9 mouse cellular contexts compared by ENCODE assay signal in genomic region chr11:97687061-97687460, GRCm38 (mm10). TPM values are rescaled to one million over a fixed set of nuclear protein-coding genes. Genes with fewer than 3 reads are reported as not detected.
A peak's percentile ranks its signal among the peaks of the same experiment; 100 is the strongest.
DNase-seq lines count a peak whose midpoint lies in the region; ATAC-seq and TF ChIP-seq lines count a peak whose summit lies in the region.
"Had no signal": no experiment of that assay in that cellular context is flagged by ENCODE, and none has a peak within 500 bp of the region (broad histone marks: within the 10 kb centered on the region; RNA-seq: fewer than 3 reads in every experiment).

No protein-coding gene starts in this region.

- 82% methylated on average over 3 of the region's 3 CpGs for WGBS in heart, adult 2 months
- WGBS in lung, embryonic 16.5 days, result 82% methylated on average over 3 of the region's 3 CpGs
- WGBS in stomach, postnatal 0 days, result 69% methylated on average over 3 of the region's 3 CpGs
- WGBS in midbrain, embryonic 15.5 days, result 89% methylated on average over 3 of the region's 3 CpGs

- no peaks in the 10 kb centered on the region for H3K36me3 ChIP-seq in heart, adult 2 months (ENCODE audit: control insufficient read depth, insufficient read depth, low read length)
- peaks cover 25% of the 10 kb centered on the region for H3K36me3 ChIP-seq in lung, embryonic 16.5 days (ENCODE audit: control insufficient read depth, insufficient read depth, low read length)
- H3K36me3 ChIP-seq in stomach, postnatal 0 days (ENCODE audit: control insufficient read depth, insufficient read depth, low read length), result peaks cover 26% of the 10 kb centered on the region
- peaks cover 24% of the 10 kb centered on the region for H3K36me3 ChIP-seq in midbrain, embryonic 15.5 days (replicated peaks)

- no peak for TF ChIP-seq CTCF in heart, adult 2 months (IDR thresholded peaks at IDR 0.05)
- TF ChIP-seq CTCF in stomach, postnatal 0 days (IDR thresholded peaks at IDR 0.05; ENCODE audit: low read depth), result no peak

- H3K4me2 ChIP-seq in lung, embryonic 16.5 days (ENCODE audit: low read depth, low read length), result no peak overlapping the region
- peak overlapping the region; percentile 58; the same call in 1 of the 2 replicates for H3K4me2 ChIP-seq in stomach, postnatal 0 days (replicated peaks; ENCODE audit: low read depth)
- no peak overlapping the region for H3K4me2 ChIP-seq in midbrain, embryonic 15.5 days

- H3K4me1 ChIP-seq in heart, adult 2 months (ENCODE audit: control insufficient read depth, insufficient read depth, low read length), result peaks cover 10% of the 10 kb centered on the region
- peaks cover 34% of the 10 kb centered on the region for H3K4me1 ChIP-seq in lung, embryonic 16.5 days (replicated peaks; ENCODE audit: control insufficient read depth, insufficient read depth, low read length)
- H3K4me1 ChIP-seq in stomach, postnatal 0 days (replicated peaks; ENCODE audit: control insufficient read depth, insufficient read depth), result no peaks in the 10 kb centered on the region; the same call in 1 of the 2 replicates
- H3K4me1 ChIP-seq in midbrain, embryonic 15.5 days, result peaks cover 15% of the 10 kb centered on the region

- H3K9ac ChIP-seq in heart, adult 2 months (ENCODE audit: low read depth, low read length), result no peak overlapping the region
- H3K9ac ChIP-seq in lung, embryonic 16.5 days (ENCODE audit: low read length), result peak overlapping the region; percentile 63
- peak overlapping the region; percentile 31; the same call in 1 of the 2 replicates for H3K9ac ChIP-seq in stomach, postnatal 0 days (ENCODE audit: low read length)
- no peak overlapping the region for H3K9ac ChIP-seq in midbrain, embryonic 15.5 days

- no peaks in the 10 kb centered on the region for H3K27me3 ChIP-seq in heart, adult 2 months (ENCODE audit: control insufficient read depth, insufficient read depth, low read length)
- no peaks in the 10 kb centered on the region for H3K27me3 ChIP-seq in lung, embryonic 16.5 days (ENCODE audit: control insufficient read depth, insufficient read depth, low read depth, low read length)
- no peaks in the 10 kb centered on the region for H3K27me3 ChIP-seq in stomach, postnatal 0 days (ENCODE audit: control insufficient read depth, insufficient read depth, low read length)
- no peaks in the 10 kb centered on the region for H3K27me3 ChIP-seq in midbrain, embryonic 15.5 days (replicated peaks)

- peak overlapping the region; percentile 31; the same call in 1 of the 2 replicates for H3K27ac ChIP-seq in heart, adult 2 months
- H3K27ac ChIP-seq in lung, embryonic 16.5 days (ENCODE audit: low read length), result no peak overlapping the region
- H3K27ac ChIP-seq in stomach, postnatal 0 days (replicated peaks), result 0 out of 2 replicates have a peak overlapping the region, but pooled peaks have one; percentile 40
- no peak overlapping the region for H3K27ac ChIP-seq in midbrain, embryonic 15.5 days

- no peak for TF ChIP-seq POLR2A in heart, adult 2 months (IDR thresholded peaks at IDR 0.05; ENCODE audit: insufficient read depth, low read depth, low read length)

- H3K4me3 ChIP-seq in heart, adult 2 months, result peak overlapping the region; percentile 58; the same call in 1 of the 2 replicates
- no peak overlapping the region; the same call in 1 of the 2 replicates for H3K4me3 ChIP-seq in lung, embryonic 16.5 days (ENCODE audit: low read length)
- H3K4me3 ChIP-seq in stomach, postnatal 0 days (ENCODE audit: low read depth, low read length), result no peak overlapping the region
- no peak overlapping the region for H3K4me3 ChIP-seq in midbrain, embryonic 15.5 days

- no peak for TF ChIP-seq EP300 in heart, adult 2 months (IDR thresholded peaks at IDR 0.05; ENCODE audit: insufficient read depth, low read depth, low read length)
- TF ChIP-seq EP300 in stomach, postnatal 0 days (optimal IDR thresholded peaks at IDR 0.05), result no peak

- DNase-seq in heart, adult 2 months, result no peak
- DNase-seq in heart, adult 9 months (ENCODE audit: low spot score in 2 of 2), result no peak
- no peak for DNase-seq in lung, postnatal 36 days
- peak; percentile 48 for DNase-seq in kidney, adult 18-20 months
- no peak for DNase-seq in stomach, postnatal 0 days (ENCODE audit: low spot score)
- DNase-seq in spleen, adult 18-20 months, result no peak
- DNase-seq: cerebellum, postnatal 36 days had no signal

- ATAC-seq in lung, embryonic 16.5 days (ENCODE audit: low read depth), result no peak
- ATAC-seq in stomach, postnatal 0 days (ENCODE audit: low FRiP score, low TSS enrichment), result no peak
- no peak for ATAC-seq in midbrain, embryonic 15.5 days (replicated peaks)

- no peaks in the 10 kb centered on the region for H3K9me3 ChIP-seq in lung, embryonic 16.5 days (ENCODE audit: control insufficient read depth, low read length)
- no peaks in the 10 kb centered on the region for H3K9me3 ChIP-seq in stomach, postnatal 0 days (ENCODE audit: control insufficient read depth, low read length)
- no peaks in the 10 kb centered on the region for H3K9me3 ChIP-seq in midbrain, embryonic 15.5 days

- H3K79me2 ChIP-seq in heart, adult 2 months (replicated peaks; ENCODE audit: control insufficient read depth, insufficient read depth, low read length), result no peaks in the 10 kb centered on the region

- intact Hi-C loops in heart, adult 2 months (cut with DNase I), result no loop called here

RNA-seq across cellular contexts. Expression of gene Cisd3, which starts 1.4 kb away (rescaled TPM):
- 100 to 1,000 TPM; 130 to 137 TPM for total RNA-seq in heart, adult 2 months (2021)
- polyA plus RNA-seq in heart, adult 2 months (2012; rRNA removed), result 82.7 and 106 TPM in 2 replicates
- polyA plus RNA-seq in lung, embryonic 16.5 days (2015; fragmentation: Nextera tagmentation; extraction: Ambion mirVana), result 57.5 and 66.6 TPM in 2 replicates
- 44.2 TPM in 2 replicates for polyA plus RNA-seq in stomach, postnatal 0 days (2015; fragmentation: Nextera tagmentation; extraction: Ambion mirVana)
- 21.6 and 26.4 TPM in 2 replicates for polyA plus RNA-seq in midbrain, embryonic 15.5 days (2015; fragmentation: Nextera tagmentation; extraction: Ambion mirVana)

RNA-seq across cellular contexts. Expression of gene Pcgf2, which starts 13.2 kb away (rescaled TPM):
- total RNA-seq in heart, adult 2 months (2021), result 1 to 10 TPM; 4.1 to 5.6 TPM
- 9.5 and 17.8 TPM in 2 replicates for polyA plus RNA-seq in heart, adult 2 months (2012; rRNA removed)
- polyA plus RNA-seq in lung, embryonic 16.5 days (2015; fragmentation: Nextera tagmentation; extraction: Ambion mirVana), result 16.2 and 16.5 TPM in 2 replicates
- 5.9 and 6.6 TPM in 2 replicates for polyA plus RNA-seq in stomach, postnatal 0 days (2015; fragmentation: Nextera tagmentation; extraction: Ambion mirVana)
- polyA plus RNA-seq in midbrain, embryonic 15.5 days (2015; fragmentation: Nextera tagmentation; extraction: Ambion mirVana), result 23.1 TPM in 2 replicates

RNA-seq across cellular contexts. Expression of gene Psmb3, which starts 16.1 kb away (rescaled TPM):
- total RNA-seq in heart, adult 2 months (2021), result 100 to 1,000 TPM; 135 to 139 TPM
- polyA plus RNA-seq in heart, adult 2 months (2012; rRNA removed), result 273 and 314 TPM in 2 replicates
- polyA plus RNA-seq in lung, embryonic 16.5 days (2015; fragmentation: Nextera tagmentation; extraction: Ambion mirVana), result 430 and 457 TPM in 2 replicates
- 405 and 438 TPM in 2 replicates for polyA plus RNA-seq in stomach, postnatal 0 days (2015; fragmentation: Nextera tagmentation; extraction: Ambion mirVana)
- polyA plus RNA-seq in midbrain, embryonic 15.5 days (2015; fragmentation: Nextera tagmentation; extraction: Ambion mirVana), result 421 and 431 TPM in 2 replicates

RNA-seq across cellular contexts. Expression of gene Mllt6, which starts 23.8 kb away (rescaled TPM):
- 10 to 100 TPM; 67.1 to 72.5 TPM for total RNA-seq in heart, adult 2 months (2021)
- polyA plus RNA-seq in heart, adult 2 months (2012; rRNA removed), result 37.9 and 46.2 TPM in 2 replicates
- 3.4 and 4.0 TPM in 2 replicates for polyA plus RNA-seq in lung, embryonic 16.5 days (2015; fragmentation: Nextera tagmentation; extraction: Ambion mirVana)
- 1.1 TPM in 2 replicates for polyA plus RNA-seq in stomach, postnatal 0 days (2015; fragmentation: Nextera tagmentation; extraction: Ambion mirVana)
- polyA plus RNA-seq in midbrain, embryonic 15.5 days (2015; fragmentation: Nextera tagmentation; extraction: Ambion mirVana), result 3.9 and 4.4 TPM in 2 replicates

RNA-seq across cellular contexts. Expression of gene Pip4k2b, which starts 57.4 kb away (rescaled TPM):
- total RNA-seq in heart, adult 2 months (2021), result 10 to 100 TPM; 20.8 to 21.4 TPM
- 13.8 and 18.1 TPM in 2 replicates for polyA plus RNA-seq in heart, adult 2 months (2012; rRNA removed)
- 1.3 and 2.2 TPM in 2 replicates for polyA plus RNA-seq in lung, embryonic 16.5 days (2015; fragmentation: Nextera tagmentation; extraction: Ambion mirVana)
- 0.73 and 0.75 TPM in 2 replicates for polyA plus RNA-seq in stomach, postnatal 0 days (2015; fragmentation: Nextera tagmentation; extraction: Ambion mirVana)
- polyA plus RNA-seq in midbrain, embryonic 15.5 days (2015; fragmentation: Nextera tagmentation; extraction: Ambion mirVana), result 4.3 and 4.9 TPM in 2 replicates

Comparison
In these comparisons a context has a peak if more than half of its experiments do, and no peak if none do; other contexts are left out.
1. H3K27ac ChIP-seq: peak in heart, adult 2 months (single experiment) and stomach, postnatal 0 days (single experiment); none in lung, embryonic 16.5 days (single experiment) and midbrain, embryonic 15.5 days (single experiment).
2. H3K9ac ChIP-seq: peak in lung, embryonic 16.5 days (single experiment) and stomach, postnatal 0 days (single experiment); none in heart, adult 2 months (single experiment) and midbrain, embryonic 15.5 days (single experiment).